Mouse (Mus musculus): ENCODE results near the gene Pigz. TPM values are rescaled to one million over a fixed set of nuclear protein-coding genes. Genes with fewer than 3 reads are reported as not detected.

Gene Pigz
- total and polyA plus RNA-seq, 3 experiments: 1.4 to 7.1 (median 2.8) TPM

GRCm38 (mm10) chr16:31890907-31891306 lies 42.7 kb upstream of the Pigz start:
- dilution Hi-C loops (cut with MboI; ENCODE audit: extremely low pct_ligation_motif_present, extremely low pct_unique_long_range_greater_than_20kb, low sequenced_read_pairs): no loop called here

GRCm38 (mm10) chr16:31893396-31894141 lies 40.1 kb upstream of the Pigz start:
- DNase-seq (ENCODE audit: extremely low read depth): peak; percentile 87
- Histone ChIP-seq H3K4me1 (ENCODE audit: control insufficient read depth in 1 of 2, insufficient read depth in 2 of 2) (peaks cover 23 to 46% of the 10 kb centered on the region in 2 experiments), H3K79me2 (replicated peaks; ENCODE audit: control insufficient read depth, extremely low read depth, insufficient read depth, poor library complexity, severe bottlenecking) (no peaks in the 10 kb centered on the region), H3K4me3 (replicated peaks in 1 of 3; ENCODE audit: low read depth in 2 of 3, low read length in 2 of 3, poor library complexity in 1 of 3) (peak overlapping the region in 1 of 3 experiments; percentile 4), H3K36me3 (replicated peaks in 1 of 2; ENCODE audit: control insufficient read depth in 1 of 2, insufficient read depth in 1 of 2, low read length in 1 of 2) (no peaks in the 10 kb centered on the region), H3K9ac (ENCODE audit: insufficient read depth, low read depth) (no peak overlapping the region), H3K4me2 (ENCODE audit: insufficient read depth, low read depth, poor library complexity, severe bottlenecking) (peak overlapping the region; percentile 19; the same call in 1 of the 2 replicates), H3K27ac (ENCODE audit: insufficient read depth, low read depth) (no peak overlapping the region), H3K9me3 (replicated peaks; ENCODE audit: low read length) (no peaks in the 10 kb centered on the region), H3K27me3 (replicated peaks) (no peaks in the 10 kb centered on the region)
- dilution Hi-C loops (cut with MboI; ENCODE audit: extremely low pct_ligation_motif_present, extremely low pct_unique_long_range_greater_than_20kb, low sequenced_read_pairs): no loop called here
- in situ Hi-C loops (cut with MboI; ENCODE audit: low pct_ligation_motif_present, low pct_unique_long_range_greater_than_20kb, low sequenced_read_pairs): no loop called here
- TF ChIP-seq ZC3H11A (IDR thresholded peaks at IDR 0.05; ENCODE audit: low read depth, low read length) (no peak), KAT2A (IDR thresholded peaks at IDR 0.05; ENCODE audit: insufficient replicate concordance, low read length) (0 out of 2 replicates have a peak, but pooled peaks have one; percentile 36), TBP (conservative IDR thresholded peaks at IDR 0.05; ENCODE audit: low read depth, low read length) (0 out of 2 replicates have a peak, but pooled peaks have one; percentile 14), ETS1 (conservative IDR thresholded peaks at IDR 0.05; ENCODE audit: low read depth, low read length) (peak; percentile 51; the same call in 1 of the 2 replicates), NRF1 (IDR thresholded peaks at IDR 0.05; ENCODE audit: low read depth, low read length) (no peak), CHD1 (IDR thresholded peaks at IDR 0.05; ENCODE audit: low read depth, low read length) (no peak), CHD2 (IDR thresholded peaks at IDR 0.05; ENCODE audit: low read length) (no peak), MEF2A (IDR thresholded peaks at IDR 0.05; ENCODE audit: borderline replicate concordance, low read depth, low read length) (0 out of 2 replicates have a peak, but pooled peaks have one; percentile 39), SIN3A (IDR thresholded peaks at IDR 0.05; ENCODE audit: low read length) (peak; percentile 50; the same call in 1 of the 2 replicates), RAD21 (IDR thresholded peaks at IDR 0.05; ENCODE audit: low read depth, low read length) (no peak; the same call in 1 of the 2 replicates), ZKSCAN1 (IDR thresholded peaks at IDR 0.05; ENCODE audit: borderline replicate concordance, low read depth, low read length) (no peak), MXI1 (IDR thresholded peaks at IDR 0.05; ENCODE audit: low read depth, low read length) (peak; percentile 63; the same call in 1 of the 2 replicates), ELF1 (IDR thresholded peaks at IDR 0.05; ENCODE audit: low read depth, low read length) (no peak), IRF4 (IDR thresholded peaks at IDR 0.05; ENCODE audit: low read depth, low read length) (0 out of 2 replicates have a peak, but pooled peaks have one; percentile 10), SMC3 (IDR thresholded peaks at IDR 0.05; ENCODE audit: low read depth, low read length) (no peak; the same call in 1 of the 2 replicates), MAZ (IDR thresholded peaks at IDR 0.05; ENCODE audit: low read depth, low read length) (0 out of 2 replicates have a peak, but pooled peaks have one; percentile 38), TCF12 (IDR thresholded peaks at IDR 0.05; ENCODE audit: low read depth, low read length) (no peak), POLR2AphosphoS2 (IDR thresholded peaks at IDR 0.05; ENCODE audit: low read depth, low read length) (no peak), HCFC1 (IDR thresholded peaks at IDR 0.05; ENCODE audit: low read depth, low read length) (no peak), ZMIZ1 (IDR thresholded peaks at IDR 0.05; ENCODE audit: low read depth, low read length) (no peak), MYC (IDR thresholded peaks at IDR 0.05; ENCODE audit: low read depth, low read length) (0 out of 2 replicates have a peak, but pooled peaks have one; percentile 50), UBTF (IDR thresholded peaks at IDR 0.05; ENCODE audit: low read depth, low read length) (no peak), USF1 (IDR thresholded peaks at IDR 0.05; ENCODE audit: low read depth, low read length) (no peak), EP300 (IDR thresholded peaks at IDR 0.05; ENCODE audit: low read length) (no peak; the same call in 1 of the 2 replicates), PAX5 (IDR thresholded peaks at IDR 0.05; ENCODE audit: low read length) (no peak)

More at GRCm38 (mm10) chr16:31890907-31891306, 42.7 kb upstream of the Pigz start:
- H3K4me1 ChIP-seq (ENCODE audit: control insufficient read depth in 1 of 2, insufficient read depth in 2 of 2): peaks cover 39 to 69% of the 10 kb centered on the region in 2 experiments
- no peak overlapping the region for H3K9ac ChIP-seq (ENCODE audit: insufficient read depth, low read depth)
- no peak overlapping the region for H3K27ac ChIP-seq (ENCODE audit: insufficient read depth, low read depth)
- no peak overlapping the region for H3K4me3 ChIP-seq (replicated peaks in 1 of 3; ENCODE audit: low read depth in 2 of 3, low read length in 2 of 3, poor library complexity in 1 of 3)
- no peak for DNase-seq (ENCODE audit: extremely low read depth)
- no peak for TF ChIP-seq ZKSCAN1 (IDR thresholded peaks at IDR 0.05; ENCODE audit: borderline replicate concordance, low read depth, low read length)
- no peak for TF ChIP-seq ELF1 (IDR thresholded peaks at IDR 0.05; ENCODE audit: low read depth, low read length)
- TF ChIP-seq ZMIZ1 (IDR thresholded peaks at IDR 0.05; ENCODE audit: low read depth, low read length): no peak
- no peak for TF ChIP-seq MAX (IDR thresholded peaks at IDR 0.05; ENCODE audit: low read length)
- no peak for TF ChIP-seq RCOR1 (conservative IDR thresholded peaks at IDR 0.05; ENCODE audit: low read depth, low read length)
- TF ChIP-seq MEF2A (IDR thresholded peaks at IDR 0.05; ENCODE audit: borderline replicate concordance, low read depth, low read length): no peak
- no peak for TF ChIP-seq JUND (conservative IDR thresholded peaks at IDR 0.05; ENCODE audit: low read depth, low read length)
- TF ChIP-seq ETS1 (conservative IDR thresholded peaks at IDR 0.05; ENCODE audit: low read depth, low read length): no peak
- TF ChIP-seq ZNF384 (IDR thresholded peaks at IDR 0.05; ENCODE audit: low read depth, low read length): no peak
- no peak for TF ChIP-seq MYC (IDR thresholded peaks at IDR 0.05; ENCODE audit: low read depth, low read length)
- no peak for TF ChIP-seq JUN (IDR thresholded peaks at IDR 0.05; ENCODE audit: insufficient read depth, low read depth, low read length)
- no peak for TF ChIP-seq HCFC1 (IDR thresholded peaks at IDR 0.05; ENCODE audit: low read depth, low read length)
- no peak for TF ChIP-seq UBTF (IDR thresholded peaks at IDR 0.05; ENCODE audit: low read depth, low read length)
- no peak for TF ChIP-seq MXI1 (IDR thresholded peaks at IDR 0.05; ENCODE audit: low read depth, low read length)
- H3K9me3 ChIP-seq (replicated peaks; ENCODE audit: low read length): no peaks in the 10 kb centered on the region
- no peak overlapping the region for H3K4me2 ChIP-seq (ENCODE audit: insufficient read depth, low read depth, poor library complexity, severe bottlenecking)
- in situ Hi-C loops (cut with MboI; ENCODE audit: low pct_ligation_motif_present, low pct_unique_long_range_greater_than_20kb, low sequenced_read_pairs): no loop called here
- H3K27me3 ChIP-seq (replicated peaks): no peaks in the 10 kb centered on the region
- no peaks in the 10 kb centered on the region for H3K36me3 ChIP-seq (replicated peaks in 1 of 2; ENCODE audit: control insufficient read depth in 1 of 2, insufficient read depth in 1 of 2, low read length in 1 of 2)
- no peaks in the 10 kb centered on the region for H3K79me2 ChIP-seq (replicated peaks; ENCODE audit: control insufficient read depth, extremely low read depth, insufficient read depth, poor library complexity, severe bottlenecking)
